Mouse (Mus musculus) CH12.LX (cell line): ENCODE results near the gene Olfr346. TPM values are rescaled to one million over a fixed set of nuclear protein-coding genes. Genes with fewer than 3 reads are reported as not detected.

Experiments used
- DNase-seq: peaks from one replicate; pipeline ENCODE4 v3.0.0-alpha.2; 2013; ENCODE audit errors: extremely low read depth
- H3K27ac ChIP-seq: 2 replicates; pipeline ENCODE4 v1.5.1; 2012; ENCODE audit warnings: low read depth, mild to moderate bottlenecking, control low read depth, moderate library complexity; ENCODE audit not compliant: insufficient read depth
- H3K27me3 ChIP-seq: replicated peaks from 2 replicates; pipeline ENCODE3; 2012; ENCODE audit warnings: inconsistent platforms
- H3K36me3 ChIP-seq, 2 experiments: replicated peaks in 1 of 2; 2 replicates each; pipeline versions ENCODE3 to v1.6.1; 2012; ENCODE audit warnings: inconsistent platforms in 1 of 2, low read length in 1 of 2, mild to moderate bottlenecking in 1 of 2, mixed read lengths in 1 of 2, moderate library complexity in 1 of 2; ENCODE audit not compliant: control insufficient read depth in 1 of 2, insufficient read depth in 1 of 2
- H3K4me1 ChIP-seq, 2 experiments: 2 replicates each; pipeline ENCODE4 v1.6.1; 2012; ENCODE audit warnings: inconsistent platforms in 1 of 2, moderate library complexity in 1 of 2; ENCODE audit not compliant: insufficient read depth in 2 of 2, control insufficient read depth in 1 of 2
- H3K4me2 ChIP-seq: 2 replicates; pipeline ENCODE4 v1.6.1; 2012; ENCODE audit warnings: low read depth, mild to moderate bottlenecking, control low read depth; ENCODE audit not compliant: poor library complexity, insufficient read depth, severe bottlenecking
- H3K4me3 ChIP-seq, 3 experiments: fragments of 150-350 bp in 1 of 3; sonication (generic) in 1 of 3; replicated peaks in 1 of 3; 2 replicates each; pipeline versions ENCODE3 to v1.5.1; 2011 to 2012; ENCODE audit warnings: low read depth in 2 of 3, low read length in 2 of 3, mild to moderate bottlenecking in 2 of 3, moderate library complexity in 2 of 3, control low read depth in 1 of 3, improper control_type of control experiment in 1 of 3, inconsistent platforms in 1 of 3, mixed read lengths in 1 of 3; ENCODE audit not compliant: poor library complexity in 1 of 3
- H3K79me2 ChIP-seq: replicated peaks from 2 replicates; pipeline ENCODE4 v1.6.1; 2012; ENCODE audit warnings: mild to moderate bottlenecking, moderate library complexity; ENCODE audit not compliant: control insufficient read depth, poor library complexity, insufficient read depth, severe bottlenecking; ENCODE audit errors: extremely low read depth
- H3K9ac ChIP-seq: 2 replicates; pipeline ENCODE4 v1.6.1; 2012; ENCODE audit warnings: low read depth, mild to moderate bottlenecking, control low read depth, moderate library complexity; ENCODE audit not compliant: insufficient read depth
- H3K9me3 ChIP-seq: replicated peaks from 2 replicates; pipeline ENCODE3; 2012; ENCODE audit warnings: low read length, inconsistent platforms, mixed read lengths
- CHD1 ChIP-seq: IDR thresholded peaks from 2 replicates; pipeline ENCODE4 v1.6.1; 2012; ENCODE audit warnings: low read depth, low read length, improper control_type of control experiment, inconsistent platforms
- CTCF ChIP-seq, 2 experiments: IDR thresholded peaks in 1 of 2; conservative IDR thresholded peaks in 1 of 2; 2 replicates each; pipeline ENCODE4 v1.5.1; 2011 to 2012; ENCODE audit warnings: low read depth in 2 of 2, low read length in 2 of 2, improper control_type of control experiment in 1 of 2, inconsistent platforms in 1 of 2, mild to moderate bottlenecking in 1 of 2, moderate library complexity in 1 of 2
- HCFC1 ChIP-seq: IDR thresholded peaks from 2 replicates; pipeline ENCODE4 v1.6.1; 2012; ENCODE audit warnings: low read depth, mild to moderate bottlenecking, inconsistent platforms, low read length, improper control_type of control experiment
- IRF4 ChIP-seq: IDR thresholded peaks from 2 replicates; pipeline ENCODE4 v1.6.1; 2014; ENCODE audit warnings: low read depth, mild to moderate bottlenecking, inconsistent platforms, low read length, improper control_type of control experiment
- JUN ChIP-seq: IDR thresholded peaks from 2 replicates; pipeline ENCODE4 v1.6.1; 2011; ENCODE audit warnings: low read depth, mild to moderate bottlenecking, low read length, improper control_type of control experiment, moderate library complexity; ENCODE audit not compliant: insufficient read depth
- MAFK ChIP-seq: IDR thresholded peaks from 2 replicates; pipeline ENCODE4 v1.6.1; 2011; ENCODE audit warnings: low read length, improper control_type of control experiment; ENCODE audit not compliant: insufficient replicate concordance
- MEF2A ChIP-seq: IDR thresholded peaks from 2 replicates; pipeline ENCODE4 v1.6.1; 2014; ENCODE audit warnings: low read depth, mild to moderate bottlenecking, inconsistent platforms, low read length, improper control_type of control experiment, borderline replicate concordance
- RAD21 ChIP-seq: IDR thresholded peaks from 2 replicates; pipeline ENCODE4 v1.6.1; 2011; ENCODE audit warnings: low read depth, mild to moderate bottlenecking, low read length, improper control_type of control experiment, moderate library complexity
- RCOR1 ChIP-seq: conservative IDR thresholded peaks from 2 replicates; pipeline ENCODE4 v1.6.1; 2012; ENCODE audit warnings: low read depth, mild to moderate bottlenecking, inconsistent platforms, low read length, improper control_type of control experiment
- SMC3 ChIP-seq: IDR thresholded peaks from 2 replicates; pipeline ENCODE4 v1.6.1; 2011; ENCODE audit warnings: low read depth, low read length, improper control_type of control experiment
- USF1 ChIP-seq: IDR thresholded peaks from 2 replicates; pipeline ENCODE4 v1.6.1; 2014; ENCODE audit warnings: low read depth, mild to moderate bottlenecking, inconsistent platforms, low read length, improper control_type of control experiment
- ZMIZ1 ChIP-seq: IDR thresholded peaks from 2 replicates; pipeline ENCODE4 v1.6.1; 2012; ENCODE audit warnings: low read depth, mild to moderate bottlenecking, inconsistent platforms, low read length, improper control_type of control experiment
- dilution Hi-C: fragments of 300-500 bp; cut with MboI; formaldehyde crosslinking; loops from 2 replicates; pipeline ENCODE4 v1.14.3; 2020; ENCODE audit warnings: low sequenced_read_pairs; ENCODE audit not compliant: extremely low pct_unique_long_range_greater_than_20kb, extremely low pct_ligation_motif_present
- in situ Hi-C: fragments of 300-500 bp; cut with MboI; formaldehyde crosslinking; loops from 3 replicates; pipeline ENCODE4 v1.14.3; 2019; ENCODE audit warnings: low sequenced_read_pairs, low pct_ligation_motif_present, low pct_unique_long_range_greater_than_20kb, mixed read lengths
- polyA plus RNA-seq: library from polyadenylated mRNA; unstranded; fragments of >175 nt; gene quantifications from 2 replicates; pipeline ENCODE4 v1.2.1, GENCODE M21; 2012; ENCODE audit warnings: low read depth; ENCODE audit not compliant: insufficient read length
- total RNA-seq, 2 experiments: library from RNA; depleted of rRNA; stranded (reverse); fragments of 300-350 nt in 1 of 2; fragments of >200 nt in 1 of 2; gene quantifications; 2 replicates each; pipeline ENCODE4 v1.2.3; 2012 to 2014

Gene Olfr346
- total and polyA plus RNA-seq, 3 experiments: not detected

- Histone ChIP-seq H3K9me3 (no peaks in the 10 kb centered on the region), H3K9ac (no peak within 1 kb of the TSS), H3K4me3 (no peak within 1 kb of the TSS), H3K79me2 (no peaks in the 10 kb centered on the region), H3K27me3 (peaks cover 48% of the 10 kb centered on the region), H3K36me3 (no peaks in the 10 kb centered on the region), H3K4me1 (no peaks in the 10 kb centered on the region), H3K4me2 (no peak within 1 kb of the TSS), H3K27ac (no peak within 1 kb of the TSS)
- DNase-seq: no peak
- in situ Hi-C loops (loop anchor here (25.0 kb wide), 1 partner anchor 606 kb away; the partner anchor contains the start of gene Olfr368), dilution Hi-C loops (no loop called here)
- no peak for TF ChIP-seq ZMIZ1
- no peak for TF ChIP-seq MEF2A
- TF ChIP-seq JUN: no peak
- TF ChIP-seq RCOR1: no peak
Observed at GRCm38 (mm10) chr2:36731602-36732001, 46.0 kb downstream of the Olfr346 start, which contains the start of gene Olfr347. Gene Olfr347, plus strand, starts transcription at chr2:36731902.

GRCm38 (mm10) chr2:36736226-36736625 is 50.6 kb downstream of the Olfr346 start:
- H3K27me3 ChIP-seq: peaks cover 35% of the 10 kb centered on the region
- no peak overlapping the region for H3K4me3 ChIP-seq
- TF ChIP-seq MAFK (no peak), RAD21 (peak; percentile 71), IRF4 (no peak), CTCF (conservative IDR thresholded peaks at IDR 0.05 in 1 of 2, IDR thresholded peaks at IDR 0.05 in 1 of 2; ENCODE audit: low read depth in 2 of 2, low read length in 2 of 2) (peak; percentile 39 to 72; a peak in 3 of 4 replicates), HCFC1 (no peak), USF1 (no peak), SMC3 (peak; percentile 74), CHD1 (no peak)
- H3K36me3 ChIP-seq: no peaks in the 10 kb centered on the region
- H3K4me1 ChIP-seq: no peaks in the 10 kb centered on the region
- DNase-seq: peak; percentile 45
- H3K27ac ChIP-seq: no peak overlapping the region
- no peaks in the 10 kb centered on the region for H3K79me2 ChIP-seq
- dilution Hi-C loops (no loop called here), in situ Hi-C loops (loop anchor here (25.0 kb wide), 1 partner anchor 601 kb away; the partner anchor contains the start of gene Olfr368)
- H3K9ac ChIP-seq: no peak overlapping the region
- no peaks in the 10 kb centered on the region for H3K9me3 ChIP-seq
- H3K4me2 ChIP-seq: no peak overlapping the region

Other genes starting within 250 kb of the Olfr346 start
- not detected in 2 replicates for gene Olfr340, start 233.2 kb upstream of the Olfr346 start, total RNA-seq (2012; rRNA removed)
- not detected in 2 replicates for gene Olfr340, start 233.2 kb upstream of the Olfr346 start, total RNA-seq (2014; rRNA removed)
- gene Olfr340, start 233.2 kb upstream of the Olfr346 start, polyA plus RNA-seq: not detected in 2 replicates
- not detected in 2 replicates for gene Olfr341, start 203.3 kb upstream of the Olfr346 start, total RNA-seq (2012; rRNA removed)
- not detected in 2 replicates for gene Olfr341, start 203.3 kb upstream of the Olfr346 start, total RNA-seq (2014; rRNA removed)
- not detected in 2 replicates for gene Olfr341, start 203.3 kb upstream of the Olfr346 start, polyA plus RNA-seq
- gene Olfr342, start 160.8 kb upstream of the Olfr346 start, total RNA-seq (2012; rRNA removed): not detected in 2 replicates
- gene Olfr342, start 160.8 kb upstream of the Olfr346 start, total RNA-seq (2014; rRNA removed): not detected in 2 replicates
- gene Olfr342, start 160.8 kb upstream of the Olfr346 start, polyA plus RNA-seq: not detected in 2 replicates
- gene Olfr344, start 119.1 kb upstream of the Olfr346 start, total RNA-seq (2012; rRNA removed): not detected in 2 replicates
- not detected in 2 replicates for gene Olfr344, start 119.1 kb upstream of the Olfr346 start, total RNA-seq (2014; rRNA removed)
- not detected in 2 replicates for gene Olfr344, start 119.1 kb upstream of the Olfr346 start, polyA plus RNA-seq
- gene Olfr345, start 45.7 kb upstream of the Olfr346 start, total RNA-seq (2012; rRNA removed): not detected in 2 replicates
- gene Olfr345, start 45.7 kb upstream of the Olfr346 start, total RNA-seq (2014; rRNA removed): not detected in 2 replicates
- not detected in 2 replicates for gene Olfr345, start 45.7 kb upstream of the Olfr346 start, polyA plus RNA-seq
- not detected in 2 replicates for gene Olfr347, start 46.1 kb downstream of the Olfr346 start, total RNA-seq (2012; rRNA removed)
- not detected in 2 replicates for gene Olfr347, start 46.1 kb downstream of the Olfr346 start, total RNA-seq (2014; rRNA removed)
- not detected in 2 replicates for gene Olfr347, start 46.1 kb downstream of the Olfr346 start, polyA plus RNA-seq
- not detected in 2 replicates for gene Olfr348, start 98.5 kb downstream of the Olfr346 start, total RNA-seq (2012; rRNA removed)
- gene Olfr348, start 98.5 kb downstream of the Olfr346 start, total RNA-seq (2014; rRNA removed): not detected in 2 replicates
- gene Olfr348, start 98.5 kb downstream of the Olfr346 start, polyA plus RNA-seq: not detected in 2 replicates
- not detected in 2 replicates for gene Olfr50, start 104.8 kb downstream of the Olfr346 start, total RNA-seq (2012; rRNA removed)
- gene Olfr50, start 104.8 kb downstream of the Olfr346 start, total RNA-seq (2014; rRNA removed): not detected in 2 replicates
- not detected in 2 replicates for gene Olfr50, start 104.8 kb downstream of the Olfr346 start, polyA plus RNA-seq
- gene Olfr3, start 131.2 kb downstream of the Olfr346 start, total RNA-seq (2012; rRNA removed): not detected in 2 replicates
- not detected in 2 replicates for gene Olfr3, start 131.2 kb downstream of the Olfr346 start, total RNA-seq (2014; rRNA removed)
- gene Olfr3, start 131.2 kb downstream of the Olfr346 start, polyA plus RNA-seq: not detected in 2 replicates
- not detected in 2 replicates for gene Olfr350, start 160.5 kb downstream of the Olfr346 start, total RNA-seq (2012; rRNA removed)
- gene Olfr350, start 160.5 kb downstream of the Olfr346 start, total RNA-seq (2014; rRNA removed): not detected in 2 replicates
- not detected in 2 replicates for gene Olfr350, start 160.5 kb downstream of the Olfr346 start, polyA plus RNA-seq
- not detected in 2 replicates for gene Olfr351, start 176.9 kb downstream of the Olfr346 start, total RNA-seq (2012; rRNA removed)
- gene Olfr351, start 176.9 kb downstream of the Olfr346 start, total RNA-seq (2014; rRNA removed): not detected in 2 replicates
- gene Olfr351, start 176.9 kb downstream of the Olfr346 start, polyA plus RNA-seq: not detected in 2 replicates
- not detected in 2 replicates for gene Olfr352, start 182.7 kb downstream of the Olfr346 start, total RNA-seq (2012; rRNA removed)
- gene Olfr352, start 182.7 kb downstream of the Olfr346 start, total RNA-seq (2014; rRNA removed): not detected in 2 replicates
- gene Olfr352, start 182.7 kb downstream of the Olfr346 start, polyA plus RNA-seq: not detected in 2 replicates
- not detected in 2 replicates for gene Olfr353, start 207.1 kb downstream of the Olfr346 start, total RNA-seq (2012; rRNA removed)
- not detected in 2 replicates for gene Olfr353, start 207.1 kb downstream of the Olfr346 start, total RNA-seq (2014; rRNA removed)
- not detected in 2 replicates for gene Olfr353, start 207.1 kb downstream of the Olfr346 start, polyA plus RNA-seq
- not detected in 2 replicates for gene Olfr354, start 219.9 kb downstream of the Olfr346 start, total RNA-seq (2012; rRNA removed)
- gene Olfr354, start 219.9 kb downstream of the Olfr346 start, total RNA-seq (2014; rRNA removed): not detected in 2 replicates
- not detected in 2 replicates for gene Olfr354, start 219.9 kb downstream of the Olfr346 start, polyA plus RNA-seq
- gene Olfr355, start 243.1 kb downstream of the Olfr346 start, total RNA-seq (2012; rRNA removed): not detected in 2 replicates
- not detected in 2 replicates for gene Olfr355, start 243.1 kb downstream of the Olfr346 start, total RNA-seq (2014; rRNA removed)
- gene Olfr355, start 243.1 kb downstream of the Olfr346 start, polyA plus RNA-seq: not detected in 2 replicates